Mouse (Mus musculus) gonadal fat pad, adult 2 months (tissue): ENCODE measurements around the gene Ttll3. TPM values are rescaled to one million over a fixed set of nuclear protein-coding genes. Genes with fewer than 3 reads are reported as not detected.

Source experiments
- DNase-seq: peaks from one replicate; pipeline ENCODE4 v3.0.0-alpha.2; 2012; ENCODE audit warnings: low read depth
- polyA plus RNA-seq: library from polyadenylated mRNA; depleted of rRNA; stranded (reverse); fragments of >200 nt; gene quantifications from 2 replicates; pipeline ENCODE4 v1.2.3, GENCODE M21; 2012

The Ttll3 gene
- polyA plus RNA-seq, 1 experiment: 11.8 TPM

- no peak for DNase-seq
Measured at GRCm38 (mm10) chr6:113424187-113424586, 35.1 kb downstream of the Ttll3 start.

GRCm38 (mm10) chr6:113426696-113427095 is 37.6 kb downstream of the Ttll3 start:
- no peak for DNase-seq

- DNase-seq: no peak
Measured at GRCm38 (mm10) chr6:113427397-113427796, 38.3 kb downstream of the Ttll3 start.

DNA sequence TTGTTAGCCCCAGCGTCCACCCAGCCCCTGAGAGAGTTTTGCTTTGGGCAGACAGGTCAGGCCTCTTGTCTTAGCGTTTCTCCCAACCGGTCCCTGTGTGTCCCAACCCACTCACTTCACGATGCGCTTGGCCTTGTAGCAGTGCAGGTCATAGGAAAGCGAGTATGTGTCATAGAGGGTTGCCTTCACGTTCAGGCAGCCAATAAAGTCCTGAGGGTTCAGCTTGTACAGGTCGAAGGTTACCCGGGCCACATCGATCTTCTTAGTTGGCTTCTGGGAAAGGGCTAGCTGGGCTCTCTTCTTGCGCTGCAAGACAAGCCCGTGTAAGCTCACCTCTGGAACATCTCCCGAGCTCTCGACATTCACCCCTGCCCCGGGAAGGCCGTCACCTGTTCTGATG is 38.9 kb downstream of the Ttll3 start:
- no peak for DNase-seq

DNA sequence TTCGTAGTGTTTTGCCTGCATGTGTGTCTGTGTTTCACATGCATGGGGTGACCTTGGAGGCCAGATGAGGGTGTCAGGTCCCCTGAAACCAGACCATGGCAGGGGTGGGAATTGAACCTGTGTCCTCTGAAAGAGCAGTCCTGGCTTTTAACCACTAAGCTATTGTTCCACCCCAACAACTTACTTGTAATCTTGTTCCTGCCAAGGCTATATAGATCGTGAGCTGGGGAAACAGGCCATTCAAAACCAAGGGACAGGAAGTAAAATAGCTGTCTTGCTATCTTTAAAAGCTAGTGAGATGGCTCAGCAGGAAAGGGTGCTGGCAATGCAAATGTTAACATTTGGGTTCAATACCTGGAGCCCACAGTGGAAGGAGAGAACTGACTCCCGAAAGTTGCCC is 40.9 kb downstream of the Ttll3 start:
- no peak for DNase-seq

DNA sequence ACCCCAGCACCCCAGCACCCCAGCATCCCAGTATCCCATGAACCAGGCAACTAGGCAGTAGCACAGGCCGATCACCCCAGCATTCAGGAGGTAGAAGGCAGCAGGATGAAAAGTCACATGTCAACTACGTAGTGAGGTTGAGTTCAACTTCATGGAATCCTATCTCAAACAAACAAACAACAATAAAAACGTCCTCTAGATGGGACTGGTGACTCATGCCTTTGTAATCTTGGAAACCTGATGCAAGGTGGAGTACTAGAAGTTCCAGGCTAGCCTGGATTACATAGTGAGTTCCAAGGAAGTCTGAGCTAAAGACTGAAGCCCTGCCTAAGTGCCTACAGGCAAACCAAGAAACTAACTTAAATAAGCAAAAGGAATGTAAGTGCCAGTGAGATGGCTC is 41.8 kb downstream of the Ttll3 start:
- no peak for DNase-seq

- no peak for DNase-seq
Measured at GRCm38 (mm10) chr6:113431801-113432200, 42.7 kb downstream of the Ttll3 start.

DNA sequence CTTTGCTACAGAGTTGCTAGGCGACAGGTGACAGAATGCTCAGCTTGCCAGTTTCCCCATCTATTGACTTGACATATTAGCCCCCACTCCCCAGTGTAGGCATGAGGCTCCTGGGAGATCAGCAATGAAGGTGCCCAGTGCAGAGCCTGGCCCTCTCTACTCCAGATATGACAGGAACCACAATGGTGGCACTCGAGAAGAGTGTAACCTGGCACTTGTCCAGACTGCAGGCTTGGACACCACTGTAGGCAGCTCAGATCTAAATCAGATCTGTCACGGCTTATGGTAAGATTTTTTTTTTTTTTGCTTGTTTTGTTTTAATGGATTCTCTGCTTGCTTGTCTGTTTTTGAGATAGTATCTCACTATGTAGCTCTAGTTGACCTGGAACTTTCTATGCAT is 44.6 kb downstream of the Ttll3 start:
- no peak for DNase-seq

GRCm38 (mm10) chr6:113434691-113435090 is 45.6 kb downstream of the Ttll3 start:
- DNase-seq: no peak

DNA sequence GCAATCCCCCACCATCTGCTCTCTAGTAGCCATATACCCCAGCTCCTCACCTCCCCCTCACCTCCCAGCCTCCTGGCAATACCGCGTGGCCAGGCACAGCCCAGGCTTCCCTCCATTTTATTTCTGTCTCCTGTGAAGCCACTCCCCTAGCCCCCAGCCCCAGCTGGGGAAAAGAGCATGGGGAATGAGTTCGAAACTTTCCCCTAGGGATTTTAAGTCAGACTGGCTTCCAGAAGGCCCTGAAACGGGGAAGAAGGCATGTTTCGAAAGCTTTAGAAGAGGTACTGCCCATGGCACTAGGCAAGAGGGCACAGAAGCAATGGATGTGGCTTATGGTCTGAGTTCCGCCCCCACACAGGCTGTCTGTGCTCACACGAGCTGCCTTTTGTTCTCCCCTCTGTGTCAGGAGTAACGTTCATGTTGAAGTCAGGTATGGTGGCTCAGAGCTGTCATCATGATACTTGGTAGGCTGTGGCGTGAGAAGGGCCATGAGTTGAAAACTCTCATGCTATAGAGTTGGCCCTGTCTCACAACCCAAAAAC is 46.7 kb downstream of the Ttll3 start, which contains the start of gene Cidec:
TSS of gene Cidec (minus strand) at position 97 of the 542 bp plus-strand sequence.
- no peak for DNase-seq

- no peak for DNase-seq
Measured at GRCm38 (mm10) chr6:113437135-113437534, 48.1 kb downstream of the Ttll3 start.

- DNase-seq: no peak
Measured at GRCm38 (mm10) chr6:113438721-113439430, 49.8 kb downstream of the Ttll3 start.

DNA sequence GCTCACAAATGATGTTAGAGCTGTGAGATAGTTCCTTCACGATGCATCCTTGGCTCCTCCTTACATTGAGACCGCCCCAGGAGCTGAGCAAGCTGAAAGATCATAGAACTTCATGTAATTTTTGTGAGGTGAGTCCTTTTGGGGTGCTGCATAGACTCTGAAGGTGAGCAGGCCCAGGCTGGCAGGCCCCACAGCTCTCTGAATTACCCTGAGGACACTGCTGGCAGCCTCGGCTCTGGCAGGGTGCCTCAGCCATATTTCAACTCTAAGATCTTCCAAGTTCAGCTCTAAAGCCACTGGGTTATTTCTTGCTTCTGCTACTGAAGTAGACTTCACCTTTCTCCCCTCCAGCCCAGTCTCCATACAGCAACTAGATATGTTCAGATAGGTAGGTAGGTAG is 51.6 kb downstream of the Ttll3 start:
- DNase-seq: no peak

DNA sequence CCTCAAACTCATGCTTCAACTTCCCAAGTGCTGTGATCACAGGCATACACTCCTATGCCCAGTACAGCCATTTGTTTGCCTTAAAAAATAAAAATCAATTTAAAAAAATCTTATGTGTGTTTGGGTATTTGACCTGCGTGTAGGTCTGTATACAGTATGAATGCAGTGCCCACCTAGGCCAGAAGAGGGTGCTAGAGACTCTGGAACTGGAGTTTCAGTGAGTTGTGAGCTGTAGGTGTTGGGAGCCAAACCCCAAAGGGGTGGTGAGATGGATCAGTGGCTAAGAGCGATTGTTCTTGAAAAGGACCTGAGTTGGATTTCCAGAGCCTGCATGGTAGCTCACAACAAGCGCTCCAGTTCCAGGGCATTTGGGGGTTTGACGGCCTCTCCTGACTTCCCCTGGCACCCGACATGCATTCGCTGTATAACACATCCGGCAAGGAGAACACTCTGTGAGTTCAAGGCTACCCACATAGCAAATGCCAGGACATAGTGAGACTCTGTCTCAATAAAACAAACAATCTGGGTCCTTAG is 52.2 kb downstream of the Ttll3 start:
- no peak for DNase-seq

GRCm38 (mm10) chr6:113442087-113442441 is 53.0 kb downstream of the Ttll3 start:
- DNase-seq: no peak

- DNase-seq: no peak
Measured at GRCm38 (mm10) chr6:113442442-113443090, 53.5 kb downstream of the Ttll3 start, which contains the start of gene Jagn1. Gene Jagn1, plus strand, starts transcription at chr6:113442569.

DNA sequence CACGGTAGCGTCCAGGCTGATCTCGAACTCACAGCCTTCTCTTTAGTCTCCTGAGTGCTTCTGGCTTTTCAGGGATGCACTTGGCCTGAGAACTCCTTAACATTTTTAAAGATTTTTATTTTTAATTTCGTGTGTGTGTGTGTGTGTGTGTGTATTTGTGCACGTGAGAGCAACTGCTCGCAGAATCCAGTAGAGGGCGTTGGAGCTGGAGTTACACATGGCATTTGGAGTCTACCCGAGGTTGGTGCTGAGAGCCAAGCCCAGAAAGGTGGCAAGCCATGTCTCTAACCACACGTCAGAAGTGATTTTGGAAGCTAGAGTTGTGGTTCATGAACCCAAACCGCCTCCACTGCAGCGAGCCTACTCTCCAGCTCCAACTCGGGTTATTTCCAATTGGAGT is 54.0 kb downstream of the Ttll3 start:
- DNase-seq: no peak

DNA sequence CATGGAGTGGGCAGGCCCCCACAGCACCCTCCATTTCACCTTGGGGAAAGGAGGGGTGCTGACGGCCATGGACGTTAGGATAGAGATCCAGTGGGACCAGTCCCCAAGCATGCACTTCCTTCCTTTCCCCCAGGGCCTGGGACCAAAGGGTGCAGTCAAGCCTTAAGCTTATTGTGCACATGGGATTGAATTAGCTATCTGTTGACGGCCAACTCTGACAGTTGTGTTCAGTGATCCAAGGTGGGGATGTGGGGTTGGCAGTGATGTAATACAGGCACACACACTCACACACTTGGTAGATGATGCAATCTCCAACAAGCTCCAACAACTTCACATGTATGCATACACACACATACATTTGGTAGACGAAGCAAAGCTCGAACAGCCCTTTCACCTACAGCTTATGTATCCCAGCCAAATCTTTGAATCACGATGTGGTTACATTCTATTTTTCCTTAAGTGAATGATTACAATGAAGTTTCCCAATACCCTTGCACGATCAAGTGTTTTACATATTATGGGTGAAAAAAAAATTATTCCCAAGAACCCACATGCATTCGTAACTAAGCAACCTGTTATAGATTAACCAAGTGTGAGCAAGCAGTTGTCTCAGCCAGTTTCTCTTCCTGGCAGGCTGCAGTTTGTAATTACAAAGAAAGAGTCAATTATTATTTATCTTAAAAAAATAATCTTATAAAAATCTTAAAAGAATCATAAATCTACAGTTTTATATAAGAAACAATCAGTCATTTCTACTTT is 55.3 kb downstream of the Ttll3 start:
- no peak for DNase-seq

DNA sequence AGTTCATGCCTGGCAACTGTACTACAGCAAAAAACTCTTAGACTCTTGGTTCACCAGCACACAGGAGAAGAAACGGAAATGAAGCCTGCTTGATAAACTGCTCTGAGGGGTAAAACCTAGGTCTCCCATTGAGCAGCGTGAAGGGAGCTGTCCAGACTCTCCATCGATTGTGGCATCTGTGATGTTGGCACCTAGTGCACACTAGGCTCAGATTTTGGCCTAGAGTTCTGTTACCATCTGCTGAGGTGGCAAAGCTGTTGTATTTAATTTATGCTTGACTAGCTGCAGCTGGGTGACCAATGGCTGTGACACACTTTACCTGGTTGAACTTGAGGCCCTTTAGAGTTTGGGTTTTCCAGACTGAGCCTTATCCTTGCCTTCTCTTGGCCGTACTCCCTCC is 58.6 kb downstream of the Ttll3 start:
- DNase-seq: no peak

DNA sequence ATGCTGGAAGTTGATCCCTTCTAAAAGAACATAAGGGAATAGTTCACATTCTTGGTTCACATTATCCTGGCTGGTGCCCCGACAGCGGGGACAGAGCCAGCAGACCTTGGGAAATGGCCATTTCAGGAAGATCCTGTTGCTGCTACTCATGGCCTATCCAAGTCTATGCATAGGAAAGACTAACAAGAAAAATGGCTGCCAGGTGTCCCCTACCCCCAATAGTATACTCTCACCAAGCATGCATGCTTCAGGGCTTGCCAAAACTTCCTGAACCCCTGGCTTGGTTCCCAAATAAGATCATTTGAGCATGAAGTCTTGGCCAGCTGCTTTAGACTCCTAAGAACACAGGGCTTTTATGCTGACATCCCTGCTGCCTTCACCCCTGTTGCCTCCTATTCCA is 62.8 kb downstream of the Ttll3 start:
- DNase-seq: no peak

DNA sequence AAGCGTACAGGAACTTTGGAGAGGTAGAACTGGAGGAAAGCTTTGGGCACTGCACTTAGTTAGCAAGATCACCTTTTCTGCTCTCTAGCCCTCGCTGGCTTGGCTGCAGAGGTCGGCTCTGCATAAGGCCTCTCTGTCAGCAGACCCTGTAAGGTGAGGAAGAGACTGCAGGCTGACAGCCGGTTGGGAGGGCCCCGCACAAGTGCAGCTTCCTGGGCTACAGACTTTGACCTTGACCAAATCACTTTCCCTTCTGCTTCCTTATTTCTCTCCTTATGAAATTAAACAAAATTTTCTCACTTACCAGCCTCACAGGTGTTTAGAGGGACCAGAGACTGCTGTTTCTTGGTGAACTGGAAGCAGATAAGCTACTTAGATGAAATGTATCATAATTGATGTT is 65.9 kb downstream of the Ttll3 start:
- DNase-seq: no peak

- no peak for DNase-seq
Measured at GRCm38 (mm10) chr6:113457952-113458534, 69.0 kb downstream of the Ttll3 start, which contains the start of gene Il17re. Gene Il17re, plus strand, starts transcription at chr6:113458484.
